Mouse (Mus musculus): Measurements from ENCODE around the gene Gm13278.

Gene Gm13278

GRCm38 (mm10) chr4:88841438-88841911 is 50.1 kb downstream of the Gm13278 start, which contains the start of gene Ifna4:
TSS of gene Ifna4 (plus strand) at chr4:88841861.
- no peaks in the 10 kb centered on the region for H3K36me3 ChIP-seq (ENCODE audit: insufficient read depth, low read length)

More at GRCm38 (mm10) chr4:88841438-88841911, 50.1 kb downstream of the Gm13278 start, which contains the start of gene Ifna4:
- Histone ChIP-seq H3K27me3 (ENCODE audit: insufficient read depth, low read length) (0 out of 2 replicates have a peak, but pooled peaks cover 6% of the 10 kb centered on the region), H3K9me3 (ENCODE audit: low read length) (no peaks in the 10 kb centered on the region), H3K4me1 (replicated peaks; ENCODE audit: low read depth, low read length) (no peaks in the 10 kb centered on the region), H3K4me3 (replicated peaks; ENCODE audit: low read length) (no peak within 1 kb of the TSS)
- TF ChIP-seq CTCF (conservative IDR thresholded peaks at IDR 0.05; ENCODE audit: low read length) (no peak), NANOG (IDR thresholded peaks at IDR 0.05; ENCODE audit: borderline replicate concordance, low read length) (no peak), POU5F1 (IDR thresholded peaks at IDR 0.05; ENCODE audit: borderline replicate concordance, low read length) (no peak)

All from E14TG2a.4 (cell line).